Mouse (Mus musculus): ENCODE results near the gene CN725425. TPM values are rescaled to one million over a fixed set of nuclear protein-coding genes. Genes with fewer than 3 reads are reported as not detected.

Gene CN725425
- polyA plus RNA-seq, 1 experiment: not detected

DNA sequence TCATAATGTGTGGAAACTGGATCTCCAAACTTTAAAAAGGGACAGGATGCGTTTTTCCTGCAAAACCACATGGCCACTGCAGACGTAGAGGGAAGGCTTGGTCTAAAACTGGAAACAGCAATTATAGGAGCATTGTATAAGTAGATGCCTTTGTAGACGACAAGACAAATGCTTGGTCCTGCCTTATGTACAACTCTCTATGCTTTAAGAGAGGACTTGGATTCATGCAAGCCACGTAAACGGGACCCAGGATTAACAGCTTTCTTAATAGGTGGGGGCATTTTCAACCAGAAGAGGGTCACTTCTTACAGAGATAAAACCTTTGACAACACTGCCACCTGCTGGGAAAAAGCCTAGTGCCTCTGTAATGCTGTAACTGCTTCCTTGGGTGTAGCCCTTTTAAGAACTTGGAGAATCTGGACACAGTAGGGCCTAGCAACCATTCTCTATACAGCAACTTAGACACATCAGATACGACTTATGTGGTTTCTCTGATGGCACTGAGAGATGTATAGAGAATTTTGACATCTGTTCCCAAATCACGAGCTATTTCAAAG, 105.1 kb downstream of the CN725425 start:
- DNase-seq (ENCODE audit: low read depth, low spot score): no peak
- WGBS: 64% methylated on average over 7 of the region's 7 CpGs

Other genes starting within 250 kb of the CN725425 start
- 4.2 and 4.9 TPM in 2 replicates for gene Kif21a, start 149.5 kb upstream of the CN725425 start, polyA plus RNA-seq (2012; rRNA removed)
- gene Abcd2, start 7.7 kb upstream of the CN725425 start, polyA plus RNA-seq (2012; rRNA removed): 0.66 and 1.1 TPM in 2 replicates

Measured in large intestine, adult 2 months (tissue).